Mouse (Mus musculus) heart, postnatal 25 days (tissue): Measurements from ENCODE around the gene Cd164l2. TPM values are rescaled to one million over a fixed set of nuclear protein-coding genes. Genes with fewer than 3 reads are reported as not detected.

ENCODE experiments used
- DNase-seq: peaks from one replicate; pipeline ENCODE4 v3.0.0; 2022; ENCODE audit warnings: low spot score
- intact Hi-C: fragments of 180-260 bp; cut with DNase I; formaldehyde crosslinking; loops from one replicate; pipeline ENCODE4 v1.15.1; 2025
- total RNA-seq, 2 experiments: library from RNA; stranded (reverse); gene quantifications; 2 replicates each; pipeline ENCODE4 v1.2.3; 2021

The Cd164l2 gene
- under 1 TPM in 1 of 2 experiments, not detected in 1; 0.53 TPM for total RNA-seq

- no peak for DNase-seq
- intact Hi-C loops = loop anchor here (10.0 kb wide), 1 partner anchor 267 kb away; no protein-coding TSS in a partner anchor
These were observed at the start of gene Cd164l2, which contains the start of gene Gpr3 for GRCm38 (mm10) chr4:133211751-133212561. Gene Cd164l2 (plus strand): TSS chr4:133212131. Gene Gpr3 (minus strand): TSS chr4:133212536.

- intact Hi-C loops = no loop called here
- no peak for DNase-seq
These were observed 49.7 kb upstream of the Cd164l2 start for GRCm38 (mm10) chr4:133162196-133162595.

GRCm38 (mm10) chr4:133166773-133167172, 45.2 kb upstream of the Cd164l2 start:
- no peak for DNase-seq
- intact Hi-C loops = no loop called here

- intact Hi-C loops = no loop called here
- DNase-seq = peak; percentile 56
These were observed 42.5 kb upstream of the Cd164l2 start for GRCm38 (mm10) chr4:133169237-133170055.

GRCm38 (mm10) chr4:133170056-133170524, 41.8 kb upstream of the Cd164l2 start:
- no peak for DNase-seq

GRCm38 (mm10) chr4:133170616-133171015, 41.3 kb upstream of the Cd164l2 start:
- no peak for DNase-seq
- intact Hi-C loops = no loop called here

More at GRCm38 (mm10) chr4:133170056-133170524, 41.8 kb upstream of the Cd164l2 start:
- intact Hi-C loops = no loop called here

- no peak for DNase-seq
- intact Hi-C loops = loop anchor here (2.0 kb wide), 1 partner anchor 40 kb away; no protein-coding TSS in a partner anchor
These were observed 39.5 kb upstream of the Cd164l2 start for GRCm38 (mm10) chr4:133172451-133172850.

GRCm38 (mm10) chr4:133174361-133174760, 37.6 kb upstream of the Cd164l2 start:
- intact Hi-C loops = no loop called here
- DNase-seq = no peak

GRCm38 (mm10) chr4:133175274-133175673, 36.7 kb upstream of the Cd164l2 start:
- DNase-seq = no peak
- intact Hi-C loops = no loop called here

- DNase-seq = no peak
- intact Hi-C loops = no loop called here
These were observed 35.8 kb upstream of the Cd164l2 start for GRCm38 (mm10) chr4:133175998-133176760.

- intact Hi-C loops = no loop called here
- no peak for DNase-seq
These were observed 35.0 kb upstream of the Cd164l2 start for GRCm38 (mm10) chr4:133176761-133177403.

- intact Hi-C loops = no loop called here
- DNase-seq = no peak
These were observed 33.6 kb upstream of the Cd164l2 start for GRCm38 (mm10) chr4:133178305-133178704.

- intact Hi-C loops = no loop called here
- DNase-seq = no peak
These were observed 32.7 kb upstream of the Cd164l2 start for GRCm38 (mm10) chr4:133179258-133179657.

GRCm38 (mm10) chr4:133182439-133183033, 29.4 kb upstream of the Cd164l2 start:
- no peak for DNase-seq
- intact Hi-C loops = no loop called here

- intact Hi-C loops = no loop called here
- DNase-seq = no peak
These were observed 27.7 kb upstream of the Cd164l2 start for GRCm38 (mm10) chr4:133184031-133184897.

GRCm38 (mm10) chr4:133184898-133185665, 26.8 kb upstream of the Cd164l2 start:
- intact Hi-C loops = no loop called here
- peak; percentile 74 for DNase-seq

- intact Hi-C loops = no loop called here
- DNase-seq = no peak
These were observed 26.0 kb upstream of the Cd164l2 start for GRCm38 (mm10) chr4:133185893-133186292.
